In the genomic region with DNA sequence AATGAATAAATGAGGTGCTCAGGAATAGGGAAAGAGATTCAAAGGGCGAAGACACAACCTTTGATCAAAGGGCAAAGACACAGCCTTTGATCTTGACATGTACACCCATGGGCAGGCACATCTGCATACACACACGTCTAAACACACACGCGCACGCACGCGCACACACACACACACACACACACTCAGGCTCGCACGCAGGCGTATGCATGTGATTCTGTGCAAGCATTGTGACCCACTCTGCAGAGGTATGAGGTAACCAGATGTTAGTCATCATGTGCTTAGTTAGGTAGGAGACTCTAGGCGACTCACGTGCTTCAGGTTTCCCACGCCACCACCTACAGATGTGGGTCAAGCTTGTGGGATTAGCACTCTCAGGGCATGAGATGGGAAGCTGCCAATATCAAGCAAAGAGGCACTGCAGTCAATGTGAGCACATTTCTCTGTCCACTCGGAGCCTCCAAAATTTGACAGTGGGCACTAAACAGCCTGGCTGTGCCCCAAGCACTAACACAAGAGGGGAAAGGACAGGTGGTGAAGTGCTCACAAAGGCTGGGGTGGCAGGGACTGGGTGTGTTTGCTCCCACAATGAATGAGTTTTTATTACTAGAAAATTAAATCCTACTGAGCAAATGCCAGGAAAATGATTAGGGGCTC, we compare ENCODE assay signal across 11 mouse cellular contexts.
DNase-seq lines count a peak whose midpoint lies in the region; ATAC-seq and TF ChIP-seq lines count a peak whose summit lies in the region.
"Had no signal": no experiment of that assay in that cellular context is flagged by ENCODE, and none has a peak within 500 bp of the region (broad histone marks: within the 10 kb centered on the region; RNA-seq: fewer than 3 reads in every experiment).

No protein-coding gene starts in this region.

- no peak overlapping the region for H3K27ac ChIP-seq in liver, postnatal 0 days (ENCODE audit: low read depth)
- no peak overlapping the region for H3K27ac ChIP-seq in liver, embryonic 12.5 days
- H3K27ac ChIP-seq in embryonic facial prominence, embryonic 12.5 days: 0 out of 2 replicates have a peak overlapping the region, but pooled peaks have one; percentile 5
- H3K27ac ChIP-seq in hindbrain, embryonic 12.5 days: no peak overlapping the region; the same call in 1 of the 2 replicates
- H3K27ac ChIP-seq in midbrain, postnatal 0 days (ENCODE audit: low read depth, low read length): peak overlapping the region; percentile 59; the same call in 1 of the 2 replicates
- no peak overlapping the region for H3K27ac ChIP-seq in heart, embryonic 10.5 days
- H3K27ac ChIP-seq: macrophage had no signal

- no peak for TF ChIP-seq CTCF in liver, postnatal 0 days (IDR thresholded peaks at IDR 0.05; ENCODE audit: low read depth)
- TF ChIP-seq CTCF in midbrain, postnatal 0 days (IDR thresholded peaks at IDR 0.05): no peak

- no peaks in the 10 kb centered on the region for H3K27me3 ChIP-seq in liver, postnatal 0 days (ENCODE audit: insufficient read depth, low read length)
- no peaks in the 10 kb centered on the region for H3K27me3 ChIP-seq in liver, embryonic 12.5 days (replicated peaks)
- no peaks in the 10 kb centered on the region for H3K27me3 ChIP-seq in embryonic facial prominence, embryonic 12.5 days
- H3K27me3 ChIP-seq in hindbrain, embryonic 12.5 days: no peaks in the 10 kb centered on the region
- H3K27me3 ChIP-seq in midbrain, postnatal 0 days (ENCODE audit: insufficient read depth, low read length): no peaks in the 10 kb centered on the region
- H3K27me3 ChIP-seq in heart, embryonic 10.5 days (ENCODE audit: insufficient read depth, poor library complexity, severe bottlenecking): no peaks in the 10 kb centered on the region

- WGBS in liver, postnatal 0 days (ENCODE audit: insufficient replicate concordance): 77% methylated on average over 14 of the region's 14 CpGs
- WGBS in liver, embryonic 12.5 days (ENCODE audit: insufficient replicate concordance): 80% methylated on average over 14 of the region's 14 CpGs
- 82% methylated on average over 14 of the region's 14 CpGs for WGBS in embryonic facial prominence, embryonic 12.5 days
- WGBS in hindbrain, embryonic 12.5 days: 86% methylated on average over 14 of the region's 14 CpGs
- 70% methylated on average over 14 of the region's 14 CpGs for WGBS in midbrain, postnatal 0 days
- 92% methylated on average over 14 of the region's 14 CpGs for WGBS in heart, embryonic 10.5 days

- H3K36me3 ChIP-seq in liver, postnatal 0 days (replicated peaks; ENCODE audit: insufficient read depth, low read length): no peaks in the 10 kb centered on the region
- H3K36me3 ChIP-seq in liver, embryonic 12.5 days: no peaks in the 10 kb centered on the region
- H3K36me3 ChIP-seq in embryonic facial prominence, embryonic 12.5 days: no peaks in the 10 kb centered on the region
- H3K36me3 ChIP-seq in hindbrain, embryonic 12.5 days: no peaks in the 10 kb centered on the region
- no peaks in the 10 kb centered on the region for H3K36me3 ChIP-seq in midbrain, postnatal 0 days (ENCODE audit: insufficient read depth, low read length)
- H3K36me3 ChIP-seq in heart, embryonic 10.5 days: no peaks in the 10 kb centered on the region

- DNase-seq in liver, postnatal 0 days: peak; percentile 24
- peak; percentile 34 for DNase-seq in midbrain, postnatal 0 days (ENCODE audit: low spot score)
- no peak for DNase-seq in frontal cortex, adult 2 months (ENCODE audit: extremely low spot score in 1 of 2, low spot score in 1 of 2)
- DNase-seq in yolk sac, embryonic 10.5 days (ENCODE audit: low spot score): no peak
- DNase-seq in heart, embryonic 10.5 days (ENCODE audit: low spot score): no peak
- DNase-seq: kidney, postnatal 10 days; right cerebral cortex, postnatal 14 days had no signal

- no peak for TF ChIP-seq EP300 in liver, postnatal 0 days (IDR thresholded peaks at IDR 0.05; ENCODE audit: low read depth)

- no peak overlapping the region for H3K4me3 ChIP-seq in liver, postnatal 0 days (ENCODE audit: low read depth, low read length)
- no peak overlapping the region for H3K4me3 ChIP-seq in liver, embryonic 12.5 days
- no peak overlapping the region for H3K4me3 ChIP-seq in embryonic facial prominence, embryonic 12.5 days
- no peak overlapping the region for H3K4me3 ChIP-seq in hindbrain, embryonic 12.5 days
- no peak overlapping the region for H3K4me3 ChIP-seq in midbrain, postnatal 0 days (ENCODE audit: low read depth, low read length)
- H3K4me3 ChIP-seq in heart, embryonic 10.5 days: no peak overlapping the region

- peak; percentile 60 for ATAC-seq in liver, postnatal 0 days
- ATAC-seq in liver, embryonic 12.5 days: no peak
- no peak for ATAC-seq in embryonic facial prominence, embryonic 12.5 days (ENCODE audit: insufficient number of reproducible peaks, insufficient read depth, low FRiP score, low TSS enrichment)
- 0 out of 2 replicates have a peak, but pooled peaks have one; percentile 36 for ATAC-seq in hindbrain, embryonic 12.5 days (ENCODE audit: low FRiP score)
- peak; percentile 38; the same call in 1 of the 2 replicates for ATAC-seq in midbrain, postnatal 0 days (ENCODE audit: low FRiP score)

- H3K4me2 ChIP-seq in liver, postnatal 0 days (ENCODE audit: low read depth, low read length): no peak overlapping the region
- H3K4me2 ChIP-seq in liver, embryonic 12.5 days: no peak overlapping the region
- no peak overlapping the region for H3K4me2 ChIP-seq in embryonic facial prominence, embryonic 12.5 days (replicated peaks)
- H3K4me2 ChIP-seq in hindbrain, embryonic 12.5 days (replicated peaks): no peak overlapping the region
- H3K4me2 ChIP-seq in midbrain, postnatal 0 days (ENCODE audit: low read depth, low read length, poor library complexity, severe bottlenecking): no peak overlapping the region

- H3K4me1 ChIP-seq in liver, postnatal 0 days (ENCODE audit: insufficient read depth): peaks cover 17% of the 10 kb centered on the region
- peaks cover 20% of the 10 kb centered on the region for H3K4me1 ChIP-seq in liver, embryonic 12.5 days
- peaks cover 7% of the 10 kb centered on the region; the same call in 1 of the 2 replicates for H3K4me1 ChIP-seq in embryonic facial prominence, embryonic 12.5 days
- no peaks in the 10 kb centered on the region; the same call in 1 of the 2 replicates for H3K4me1 ChIP-seq in hindbrain, embryonic 12.5 days
- peaks cover 7% of the 10 kb centered on the region for H3K4me1 ChIP-seq in midbrain, postnatal 0 days (ENCODE audit: insufficient read depth, low read length)
- no peaks in the 10 kb centered on the region for H3K4me1 ChIP-seq in heart, embryonic 10.5 days

- no peak overlapping the region for H3K9ac ChIP-seq in liver, postnatal 0 days (replicated peaks)
- no peak overlapping the region for H3K9ac ChIP-seq in liver, embryonic 12.5 days
- no peak overlapping the region for H3K9ac ChIP-seq in embryonic facial prominence, embryonic 12.5 days
- no peak overlapping the region for H3K9ac ChIP-seq in hindbrain, embryonic 12.5 days
- H3K9ac ChIP-seq in midbrain, postnatal 0 days (replicated peaks; ENCODE audit: low read length, poor library complexity, severe bottlenecking): no peak overlapping the region

- H3K9me3 ChIP-seq in liver, postnatal 0 days (ENCODE audit: low read length): no peaks in the 10 kb centered on the region
- H3K9me3 ChIP-seq in liver, embryonic 12.5 days (replicated peaks): no peaks in the 10 kb centered on the region
- no peaks in the 10 kb centered on the region for H3K9me3 ChIP-seq in embryonic facial prominence, embryonic 12.5 days
- no peaks in the 10 kb centered on the region for H3K9me3 ChIP-seq in hindbrain, embryonic 12.5 days (replicated peaks)
- no peaks in the 10 kb centered on the region for H3K9me3 ChIP-seq in midbrain, postnatal 0 days (ENCODE audit: low read length)
- H3K9me3 ChIP-seq in heart, embryonic 10.5 days: no peaks in the 10 kb centered on the region

Comparison
In these comparisons a context has a peak if more than half of its experiments do, and no peak if none do; other contexts are left out.
1. ATAC-seq: peak in liver, postnatal 0 days (single experiment), hindbrain, embryonic 12.5 days (single experiment) and midbrain, postnatal 0 days (single experiment); none in liver, embryonic 12.5 days (single experiment) and embryonic facial prominence, embryonic 12.5 days (single experiment).
2. DNase-seq: peak in liver, postnatal 0 days (single experiment) and midbrain, postnatal 0 days (single experiment); none in frontal cortex, adult 2 months (0 of 2), yolk sac, embryonic 10.5 days (single experiment) and heart, embryonic 10.5 days (single experiment).
3. H3K27ac ChIP-seq: peak in embryonic facial prominence, embryonic 12.5 days (single experiment) and midbrain, postnatal 0 days (single experiment); none in liver, postnatal 0 days (single experiment), liver, embryonic 12.5 days (single experiment), hindbrain, embryonic 12.5 days (single experiment) and heart, embryonic 10.5 days (single experiment).